Mouse (Mus musculus) gastrocnemius, postnatal 14 days (tissue): ENCODE measurements around the gene Catsper4. TPM values are rescaled to one million over a fixed set of nuclear protein-coding genes. Genes with fewer than 3 reads are reported as not detected.

Experiments
- DNase-seq: peaks from one replicate; pipeline ENCODE4 v3.0.0; 2021; ENCODE audit warnings: mixed read lengths
- intact Hi-C: fragments of 180-260 bp; cut with DNase I; formaldehyde crosslinking; loops from one replicate; pipeline ENCODE4 v1.15.1; 2025; ENCODE audit warnings: low total_unique reads
- total RNA-seq, 2 experiments: library from RNA; stranded (reverse); gene quantifications; 2 replicates each; pipeline ENCODE4 v1.2.3; 2021

Catsper4 gene
- total RNA-seq, 2 experiments from 2014 or later, result 0.16 to 0.23 TPM

- intact Hi-C loops, result loop anchor here (5.0 to 10.0 kb wide), 3 partner anchors 40 to 232 kb away; no protein-coding TSS in a partner anchor
- no peak for DNase-seq
Observed at GRCm38 (mm10) chr4:134252131-134252910, 25.1 kb upstream of the Catsper4 start.

- intact Hi-C loops, result loop anchor here (5.0 to 10.0 kb wide), 3 partner anchors 41 to 233 kb away; no protein-coding TSS in a partner anchor
- DNase-seq, result peak; percentile 33
Observed at GRCm38 (mm10) chr4:134251241-134252130, 24.3 kb upstream of the Catsper4 start.

- no peak for DNase-seq
- intact Hi-C loops, result loop anchor here (5.0 to 10.0 kb wide), 3 partner anchors 41 to 234 kb away; no protein-coding TSS in a partner anchor
Observed at GRCm38 (mm10) chr4:134250930-134251240, 23.7 kb upstream of the Catsper4 start.

DNA sequence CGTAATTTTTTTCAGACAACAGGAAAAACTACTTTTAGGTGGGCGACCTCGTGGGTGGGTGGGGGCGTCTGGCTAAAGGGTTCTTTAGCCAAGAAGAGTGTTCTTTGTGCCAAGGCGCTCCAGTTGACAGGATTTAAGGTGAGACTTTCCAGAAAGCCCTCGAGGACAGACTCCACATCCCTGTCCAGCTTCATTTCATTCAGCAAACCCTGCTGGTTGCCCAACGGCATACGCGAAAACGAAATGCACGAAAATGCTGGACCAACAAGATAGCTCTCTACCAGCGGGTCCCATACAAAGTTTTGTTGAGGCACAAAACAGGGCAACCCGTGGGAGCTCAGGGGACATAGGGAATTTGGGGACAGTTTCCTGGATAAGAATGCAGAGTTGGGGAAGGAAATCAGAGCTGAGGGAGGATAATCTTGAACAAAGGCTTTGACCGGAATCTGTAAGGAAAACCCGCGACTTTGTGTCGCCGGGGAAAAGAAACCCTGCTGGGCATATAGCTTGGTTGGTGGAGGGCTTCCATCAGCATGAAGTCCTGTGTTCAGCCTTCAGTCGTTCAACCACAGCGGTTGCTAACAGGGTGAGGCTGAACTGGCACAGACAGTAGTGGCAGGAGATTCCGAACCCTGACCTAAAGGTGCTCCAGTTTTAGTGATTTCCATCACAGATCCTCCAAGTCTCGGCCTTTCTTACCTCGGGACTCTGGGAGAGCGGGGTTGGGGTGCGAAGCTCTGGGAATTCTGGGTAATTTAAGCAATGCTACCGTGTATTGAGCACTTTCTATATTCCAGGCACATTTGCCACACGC is 23.1 kb upstream of the Catsper4 start:
- intact Hi-C loops, result loop anchor here (5.0 to 10.0 kb wide), 3 partner anchors 42 to 234 kb away; no protein-coding TSS in a partner anchor
- no peak for DNase-seq

DNA sequence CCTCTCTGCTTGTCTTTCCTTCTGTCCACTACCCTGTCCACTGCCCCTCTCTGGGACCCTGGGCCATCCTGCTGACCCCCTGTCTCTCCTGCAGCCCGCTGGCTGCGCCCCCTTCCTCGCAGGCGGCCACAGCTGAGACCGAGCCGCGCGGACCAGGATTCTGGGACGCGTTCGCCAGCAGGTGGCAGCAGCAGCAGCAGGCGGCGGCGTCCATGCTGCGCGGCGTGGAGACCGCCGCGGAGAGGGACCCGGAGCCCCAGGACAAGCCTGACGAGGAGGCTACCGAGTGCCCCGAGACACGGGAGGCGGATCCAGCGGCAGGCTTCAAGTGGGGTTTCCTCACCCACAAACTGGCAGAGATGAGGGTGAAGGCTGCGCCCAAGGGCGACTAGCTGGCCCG is 22.5 kb upstream of the Catsper4 start:
- peak; percentile 77 for DNase-seq
- intact Hi-C loops, result loop anchor here (5.0 to 10.0 kb wide), 3 partner anchors 43 to 235 kb away; no protein-coding TSS in a partner anchor

GRCm38 (mm10) chr4:134246719-134247258 is 19.6 kb upstream of the Catsper4 start, which contains the start of gene Gm30191:
TSS of gene Gm30191 (plus strand) at chr4:134246935.
- intact Hi-C loops, result no loop called here

GRCm38 (mm10) chr4:134246256-134246655 is 19.1 kb upstream of the Catsper4 start:
- no peak for DNase-seq
- intact Hi-C loops, result no loop called here

More at GRCm38 (mm10) chr4:134246719-134247258, 19.6 kb upstream of the Catsper4 start, which contains the start of gene Gm30191:
- DNase-seq, result no peak

DNA sequence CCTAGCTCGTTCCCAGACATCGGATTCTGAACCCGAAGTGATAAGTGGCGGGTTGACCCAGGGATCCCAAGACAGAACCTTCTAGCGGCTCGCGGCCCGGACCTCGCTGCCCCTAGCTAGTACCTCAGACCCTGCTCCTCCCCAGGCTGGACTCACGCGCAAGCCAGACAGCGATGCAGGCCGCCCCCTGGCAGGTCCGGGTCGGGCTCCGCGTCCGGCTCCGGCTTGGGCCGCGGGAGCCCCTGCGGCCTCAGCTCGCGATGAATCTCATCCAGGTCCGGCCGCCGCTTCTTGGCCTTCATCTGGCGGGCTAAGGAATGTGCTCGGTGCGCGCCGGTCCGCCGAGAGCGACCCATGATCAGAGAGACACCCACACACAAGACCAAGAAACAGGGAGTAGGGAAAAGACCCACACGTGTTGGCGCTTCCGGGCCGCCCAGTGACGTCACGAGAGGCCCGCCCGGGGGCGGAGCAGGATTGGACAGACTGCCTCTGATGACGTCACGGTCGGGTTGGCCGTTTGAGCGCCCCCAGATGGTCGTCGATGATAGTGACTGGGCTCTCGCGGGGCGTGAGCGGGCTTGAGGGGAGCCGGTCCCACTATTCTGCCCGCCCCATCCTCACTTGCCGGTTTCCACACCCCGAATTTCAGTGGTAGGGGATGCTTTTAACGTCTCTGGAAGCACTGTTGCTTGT is 18.1 kb upstream of the Catsper4 start, which contains the start of gene Zfp593:
Zfp593 (minus strand) TSS at position 445 of the 696 bp plus-strand sequence.
- peak; percentile 95 for DNase-seq
- intact Hi-C loops, result no loop called here

GRCm38 (mm10) chr4:134243516-134244250 is 16.5 kb upstream of the Catsper4 start, which contains the start of gene E130218I03Rik:
TSS of gene E130218I03Rik (plus strand) at chr4:134243662.
- no peak for DNase-seq

DNA sequence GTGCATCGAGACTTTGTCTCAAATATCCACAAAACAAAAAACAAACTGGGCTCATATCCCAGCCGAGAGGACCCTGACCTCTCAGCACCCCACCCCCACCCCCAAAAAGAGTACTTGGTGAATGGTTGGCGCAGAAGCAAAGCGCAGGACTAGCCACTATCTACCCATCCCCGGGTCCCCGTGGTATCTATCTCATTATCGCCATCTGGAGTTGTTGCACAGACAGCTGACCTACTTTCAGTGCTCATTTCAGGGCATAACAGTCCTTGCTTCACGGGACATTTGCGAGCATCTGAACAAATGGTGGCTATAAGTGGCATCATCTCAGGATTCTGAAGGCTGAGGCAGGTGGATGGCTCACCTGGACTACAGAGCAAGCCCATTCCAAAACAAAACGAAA is 11.5 kb upstream of the Catsper4 start:
- intact Hi-C loops, result no loop called here
- no peak for DNase-seq

More at GRCm38 (mm10) chr4:134243516-134244250, 16.5 kb upstream of the Catsper4 start, which contains the start of gene E130218I03Rik:
- intact Hi-C loops, result no loop called here

DNA sequence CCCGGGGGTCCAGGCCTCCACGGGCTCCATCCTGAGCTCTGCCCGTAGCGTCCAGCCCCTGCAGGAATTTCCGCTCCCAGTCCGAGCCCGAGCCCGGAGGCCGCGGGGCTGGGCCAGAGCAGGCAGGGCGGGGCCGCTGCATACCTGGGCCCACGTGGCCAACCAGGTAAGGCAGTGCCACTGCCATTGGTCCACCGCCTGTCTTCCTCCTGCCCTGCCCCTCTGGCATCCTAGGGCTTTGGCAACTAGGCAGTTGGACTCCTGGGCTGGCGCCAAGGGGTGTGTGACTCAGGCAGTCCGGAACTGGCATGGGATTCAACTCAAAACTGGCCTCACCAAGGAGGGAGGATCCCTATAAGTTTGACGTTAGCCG is 11.1 kb upstream of the Catsper4 start, which contains the start of gene Cnksr1:
Cnksr1 (minus strand) TSS at position 121 of the 373 bp plus-strand sequence.
- DNase-seq, result peak; percentile 80
- intact Hi-C loops, result no loop called here

- no peak for DNase-seq
- intact Hi-C loops, result no loop called here
Observed at GRCm38 (mm10) chr4:134237582-134238278, 10.5 kb upstream of the Catsper4 start.

GRCm38 (mm10) chr4:134234876-134235275 is 7.7 kb upstream of the Catsper4 start:
- intact Hi-C loops, result loop anchor here (5.0 kb wide), 1 partner anchor 43 kb away; no protein-coding TSS in a partner anchor
- no peak for DNase-seq

DNA sequence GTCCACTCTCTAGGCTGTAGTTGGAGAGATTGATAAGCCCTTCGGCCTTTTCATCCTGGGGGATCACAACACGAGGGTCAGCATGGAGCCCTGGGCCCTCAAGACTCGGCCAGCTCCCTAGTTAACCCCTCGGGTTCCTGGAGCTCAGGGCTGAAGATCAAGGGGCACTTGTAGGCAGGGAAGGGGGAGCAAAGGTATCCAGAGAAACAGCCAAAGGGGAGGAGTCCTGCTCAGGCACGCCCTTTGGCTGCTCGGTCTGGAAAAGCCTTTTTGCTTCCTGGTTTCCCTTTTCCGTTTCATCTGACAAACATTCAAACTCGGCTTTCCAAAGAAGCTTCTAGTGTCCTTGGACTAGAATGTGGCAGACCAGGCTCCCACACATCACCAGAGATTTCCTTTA is 3.2 kb upstream of the Catsper4 start:
- DNase-seq, result no peak
- intact Hi-C loops, result loop anchor here (5.0 kb wide), 1 partner anchor 38 kb away; no protein-coding TSS in a partner anchor

GRCm38 (mm10) chr4:134222793-134223600 is 4.2 kb downstream of the Catsper4 start:
- intact Hi-C loops, result no loop called here
- no peak for DNase-seq
